Mouse (Mus musculus) MEL (cell line): ENCODE measurements around the gene Atoh8. TPM values are rescaled to one million over a fixed set of nuclear protein-coding genes. Genes with fewer than 3 reads are reported as not detected.

ENCODE experiments used
- DNase-seq: peaks from one replicate; pipeline ENCODE4 v3.0.0; 2011; ENCODE audit warnings: low read depth, low spot score
- H3K27ac ChIP-seq: 2 replicates; pipeline ENCODE4 v1.5.1; 2012; ENCODE audit warnings: low read depth, mild to moderate bottlenecking, control low read depth, low read length, moderate library complexity; ENCODE audit not compliant: control insufficient read depth
- H3K27me3 ChIP-seq, 2 experiments: fragments of 150-350 bp in 1 of 2; sonication (generic) in 1 of 2; 2 replicates each; pipeline ENCODE4 v1.6.1; 2012; ENCODE audit warnings: low read length in 2 of 2, mild to moderate bottlenecking in 2 of 2, improper control_type of control experiment in 1 of 2, moderate library complexity in 1 of 2; ENCODE audit not compliant: insufficient read depth in 2 of 2, control insufficient read depth in 1 of 2
- H3K36me3 ChIP-seq, 2 experiments: 2 replicates each; pipeline ENCODE4 v1.6.1; 2012 to 2014; ENCODE audit warnings: low read length in 2 of 2, improper control_type of control experiment in 1 of 2, inconsistent platforms in 1 of 2, mild to moderate bottlenecking in 1 of 2; ENCODE audit not compliant: insufficient read depth in 2 of 2, control insufficient read depth in 1 of 2
- H3K4me1 ChIP-seq, 2 experiments: fragments of 150-350 bp in 1 of 2; sonication (generic) in 1 of 2; 2 replicates each; pipeline ENCODE4 v1.6.1; 2012; ENCODE audit warnings: low read length in 2 of 2, improper control_type of control experiment in 1 of 2, mild to moderate bottlenecking in 1 of 2; ENCODE audit not compliant: insufficient read depth in 2 of 2, control insufficient read depth in 1 of 2
- H3K4me3 ChIP-seq, 2 experiments: fragments of 150-350 bp in 1 of 2; sonication (generic) in 1 of 2; 2 replicates each; pipeline ENCODE4 v1.5.1; 2012; ENCODE audit warnings: low read depth in 2 of 2, low read length in 2 of 2, mild to moderate bottlenecking in 2 of 2, moderate library complexity in 2 of 2, control low read depth in 1 of 2, improper control_type of control experiment in 1 of 2; ENCODE audit not compliant: control insufficient read depth in 1 of 2, insufficient read depth in 1 of 2
- H3K79me2 ChIP-seq: 2 replicates; pipeline ENCODE4 v1.6.1; 2012; ENCODE audit warnings: mild to moderate bottlenecking, low read length, moderate library complexity; ENCODE audit not compliant: control insufficient read depth, poor library complexity, insufficient read depth
- H3K9ac ChIP-seq: 2 replicates; pipeline ENCODE4 v1.6.1; 2012; ENCODE audit warnings: low read depth, mild to moderate bottlenecking, control low read depth, low read length, moderate library complexity; ENCODE audit not compliant: control insufficient read depth, poor library complexity, severe bottlenecking
- H3K9me3 ChIP-seq: fragments of 150-350 bp; sonication (generic); replicated peaks from 2 replicates; pipeline ENCODE4 v1.6.1; 2012; ENCODE audit warnings: mild to moderate bottlenecking, low read length, improper control_type of control experiment, moderate library complexity; ENCODE audit not compliant: insufficient read depth
- BHLHE40 ChIP-seq: IDR thresholded peaks from 2 replicates; pipeline ENCODE4 v1.6.1; 2012; ENCODE audit warnings: low read depth, mild to moderate bottlenecking, inconsistent platforms, low read length, improper control_type of control experiment, borderline replicate concordance
- CHD1 ChIP-seq: IDR thresholded peaks from 2 replicates; pipeline ENCODE4 v1.6.1; 2012; ENCODE audit warnings: low read depth, mild to moderate bottlenecking, inconsistent platforms, low read length, improper control_type of control experiment
- CHD2 ChIP-seq: IDR thresholded peaks from 2 replicates; pipeline ENCODE4 v1.6.1; 2011; ENCODE audit warnings: low read length, improper control_type of control experiment
- E2F4 ChIP-seq: IDR thresholded peaks from 2 replicates; pipeline ENCODE4 v1.6.1; 2011; ENCODE audit warnings: low read depth, low read length, improper control_type of control experiment, borderline replicate concordance
- ELF1 ChIP-seq: IDR thresholded peaks from 2 replicates; pipeline ENCODE4 v1.6.1; 2014; ENCODE audit warnings: low read depth, mild to moderate bottlenecking, inconsistent platforms, low read length, improper control_type of control experiment, moderate library complexity
- EP300 ChIP-seq, 2 experiments: IDR thresholded peaks; 2 replicates each; pipeline ENCODE4 v1.6.1; 2011; ENCODE audit warnings: improper control_type of control experiment in 2 of 2, low read length in 2 of 2, low read depth in 1 of 2, mild to moderate bottlenecking in 1 of 2
- GABPA ChIP-seq: IDR thresholded peaks from 2 replicates; pipeline ENCODE4 v1.6.1; 2012; ENCODE audit warnings: low read depth, mild to moderate bottlenecking, inconsistent platforms, low read length, improper control_type of control experiment, moderate library complexity
- GATA1 ChIP-seq: IDR thresholded peaks from 2 replicates; pipeline ENCODE4 v1.6.1; 2011; ENCODE audit warnings: low read depth, low read length, improper control_type of control experiment
- HCFC1 ChIP-seq: IDR thresholded peaks from 2 replicates; pipeline ENCODE4 v1.6.1; 2012; ENCODE audit warnings: low read depth, mild to moderate bottlenecking, inconsistent platforms, low read length, improper control_type of control experiment, moderate library complexity
- JUND ChIP-seq: IDR thresholded peaks from 2 replicates; pipeline ENCODE4 v1.6.1; 2011; ENCODE audit warnings: low read depth, mild to moderate bottlenecking, improper control_type of control experiment, low read length
- MAFK ChIP-seq: IDR thresholded peaks from 2 replicates; pipeline ENCODE4 v1.6.1; 2011; ENCODE audit warnings: low read depth, mild to moderate bottlenecking, low read length, improper control_type of control experiment, borderline replicate concordance
- MAZ ChIP-seq: IDR thresholded peaks from 2 replicates; pipeline ENCODE4 v1.6.1; 2012; ENCODE audit warnings: low read depth, mild to moderate bottlenecking, inconsistent platforms, low read length, improper control_type of control experiment
- MEF2A ChIP-seq: IDR thresholded peaks from 2 replicates; pipeline ENCODE4 v1.6.1; 2014; ENCODE audit warnings: low read depth, mild to moderate bottlenecking, inconsistent platforms, low read length, improper control_type of control experiment; ENCODE audit not compliant: poor library complexity, insufficient replicate concordance, severe bottlenecking; ENCODE audit errors: extremely low read depth
- MXI1 ChIP-seq: IDR thresholded peaks from 2 replicates; pipeline ENCODE4 v1.6.1; 2011; ENCODE audit warnings: mild to moderate bottlenecking, low read depth, low read length, improper control_type of control experiment
- MYB ChIP-seq: IDR thresholded peaks from 2 replicates; pipeline ENCODE4 v1.6.1; 2011; ENCODE audit warnings: mild to moderate bottlenecking, low read depth, low read length, improper control_type of control experiment
- MYC ChIP-seq: IDR thresholded peaks from 2 replicates; pipeline ENCODE4 v1.6.1; 2011; ENCODE audit warnings: low read depth, mild to moderate bottlenecking, low read length, improper control_type of control experiment, moderate library complexity
- NELFE ChIP-seq: IDR thresholded peaks from 2 replicates; pipeline ENCODE4 v1.6.1; 2011; ENCODE audit warnings: low read depth, low read length, improper control_type of control experiment
- POLR2A ChIP-seq, 2 experiments: IDR thresholded peaks; 2 replicates each; pipeline ENCODE4 v1.6.1; 2011 to 2012; ENCODE audit warnings: low read length in 2 of 2, mild to moderate bottlenecking in 2 of 2, control low read depth in 1 of 2, improper control_type of control experiment in 1 of 2, low read depth in 1 of 2, moderate library complexity in 1 of 2; ENCODE audit not compliant: control insufficient read depth in 1 of 2, insufficient read depth in 1 of 2, poor library complexity in 1 of 2
- RCOR1 ChIP-seq: IDR thresholded peaks from 2 replicates; pipeline ENCODE4 v1.6.1; 2012; ENCODE audit warnings: low read depth, mild to moderate bottlenecking, inconsistent platforms, low read length, improper control_type of control experiment
- SIN3A ChIP-seq: IDR thresholded peaks from 2 replicates; pipeline ENCODE4 v1.6.1; 2012; ENCODE audit warnings: low read length, improper control_type of control experiment, inconsistent platforms
- TBP ChIP-seq: IDR thresholded peaks from 2 replicates; pipeline ENCODE4 v1.8.0; 2011; ENCODE audit warnings: low read depth, low read length, improper control_type of control experiment
- TCF12 ChIP-seq: IDR thresholded peaks from 2 replicates; pipeline ENCODE4 v1.6.1; 2014; ENCODE audit warnings: low read depth, mild to moderate bottlenecking, inconsistent platforms, low read length, improper control_type of control experiment, moderate library complexity
- UBTF ChIP-seq: IDR thresholded peaks from 2 replicates; pipeline ENCODE4 v1.6.1; 2012; ENCODE audit warnings: low read depth, mild to moderate bottlenecking, inconsistent platforms, low read length, improper control_type of control experiment, moderate library complexity, borderline replicate concordance; ENCODE audit not compliant: insufficient read depth
- ZMIZ1 ChIP-seq: IDR thresholded peaks from 2 replicates; pipeline ENCODE4 v1.6.1; 2012; ENCODE audit warnings: low read depth, mild to moderate bottlenecking, inconsistent platforms, low read length, improper control_type of control experiment, moderate library complexity
- polyA plus RNA-seq, 2 experiments: library from polyadenylated mRNA; stranded (reverse) in 1 of 2; unstranded in 1 of 2; fragments of >175 nt in 1 of 2; fragments of >200 nt in 1 of 2; gene quantifications; 2 replicates each; pipeline versions ENCODE4 v1.2.1 to v1.2.4; 2012; ENCODE audit warnings: low replicate concordance in 2 of 2, low read depth in 1 of 2; ENCODE audit not compliant: insufficient read length in 2 of 2, insufficient read depth in 1 of 2, missing spikeins in 1 of 2
- total RNA-seq: library from RNA; depleted of rRNA; stranded (reverse); fragments of 300-350 nt; gene quantifications from 2 replicates; pipeline ENCODE4 v1.2.3, GENCODE M21; 2012

Gene Atoh8
- total and polyA plus RNA-seq, 3 experiments, result not detected

DNA sequence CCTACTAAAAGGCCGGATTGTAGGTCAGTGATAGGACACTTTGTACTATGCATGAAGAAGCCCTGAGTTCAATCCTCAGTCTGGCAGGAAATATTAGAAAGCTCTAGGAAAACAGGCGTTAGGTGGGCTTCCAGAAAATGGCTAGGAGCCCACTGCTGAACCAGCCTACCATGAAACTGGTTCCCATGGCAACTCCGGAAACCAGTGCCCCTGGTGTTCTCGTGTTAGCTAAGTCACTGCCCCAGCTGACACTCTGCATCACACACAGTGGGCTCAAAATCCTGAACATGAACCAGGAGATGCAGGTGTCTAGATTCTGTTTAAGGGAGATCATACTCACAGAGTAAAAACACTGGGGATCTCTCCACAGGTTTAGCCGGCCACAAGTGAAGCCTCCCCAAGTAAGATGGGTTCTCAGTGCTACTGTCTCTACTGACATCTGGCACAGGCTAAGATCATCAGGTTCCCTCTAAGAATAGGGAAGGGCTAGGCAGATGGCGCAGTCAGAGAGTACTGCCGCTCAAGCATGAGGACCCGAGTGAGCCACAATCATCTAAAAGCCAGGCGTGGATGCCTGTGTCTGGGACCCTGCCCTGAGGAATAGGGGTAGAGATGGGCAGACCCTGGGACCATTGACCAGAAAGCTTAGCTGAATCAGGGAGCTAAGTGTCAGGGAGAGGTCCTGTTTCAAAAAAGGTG, 32.9 kb upstream of the Atoh8 start:
- H3K4me1 ChIP-seq, result no peaks in the 10 kb centered on the region
- no peak overlapping the region for H3K27ac ChIP-seq
- H3K9ac ChIP-seq, result no peak overlapping the region
- no peak overlapping the region for H3K4me3 ChIP-seq
- H3K9me3 ChIP-seq, result no peaks in the 10 kb centered on the region
- H3K79me2 ChIP-seq, result no peaks in the 10 kb centered on the region
- H3K36me3 ChIP-seq, result no peaks in the 10 kb centered on the region
- no peak for TF ChIP-seq NELFE
- TF ChIP-seq GATA1, result no peak
- no peak for TF ChIP-seq MYB
- TF ChIP-seq CHD2, result no peak
- TF ChIP-seq ELF1, result no peak
- TF ChIP-seq UBTF, result no peak
- no peak for TF ChIP-seq POLR2A (IDR thresholded peaks at IDR 0.05; ENCODE audit: control insufficient read depth in 1 of 2, insufficient read depth in 1 of 2, low read depth in 1 of 2, low read length in 2 of 2, poor library complexity in 1 of 2)
- TF ChIP-seq MAZ, result no peak
- TF ChIP-seq MYC, result no peak
- no peak for TF ChIP-seq TCF12
- TF ChIP-seq EP300 (IDR thresholded peaks at IDR 0.05; ENCODE audit: low read depth in 1 of 2, low read length in 2 of 2), result no peak
- TF ChIP-seq GABPA, result no peak
- TF ChIP-seq E2F4, result no peak
- no peak for TF ChIP-seq ZMIZ1
- no peak for TF ChIP-seq JUND
- H3K27me3 ChIP-seq, result peaks cover 15 to 16% of the 10 kb centered on the region in 2 experiments
- DNase-seq, result no peak

- Histone ChIP-seq H3K4me1 (no peaks in the 10 kb centered on the region), H3K4me3 (no peak overlapping the region), H3K79me2 (no peaks in the 10 kb centered on the region), H3K27me3 (peaks cover 16% of the 10 kb centered on the region in 2 experiments), H3K27ac (no peak overlapping the region), H3K9ac (no peak overlapping the region), H3K9me3 (no peaks in the 10 kb centered on the region), H3K36me3 (no peaks in the 10 kb centered on the region)
- TF ChIP-seq HCFC1 (no peak), MEF2A (no peak), MAFK (no peak), TBP (no peak), CHD1 (no peak), BHLHE40 (no peak), ZMIZ1 (no peak), SIN3A (no peak), UBTF (no peak), RCOR1 (no peak), MXI1 (no peak)
- DNase-seq, result no peak
These were observed 30.3 kb upstream of the Atoh8 start for GRCm38 (mm10) chr6:72265664-72266063.
